Mouse (Mus musculus) olfactory bulb, adult 2 months (tissue): ENCODE data around the gene Sync.

Experiments
- CTCF ChIP-seq: fragments of 200-500 bp; IDR thresholded peaks from 2 replicates; pipeline ENCODE4 v1.5.1; 2012; ENCODE audit warnings: low read depth, mild to moderate bottlenecking, low read length, moderate library complexity; ENCODE audit not compliant: insufficient read depth
- POLR2A ChIP-seq: fragments of 200-500 bp; IDR thresholded peaks from 2 replicates; pipeline ENCODE4 v1.6.1; 2012; ENCODE audit warnings: mild to moderate bottlenecking, low read depth, low read length, moderate library complexity; ENCODE audit not compliant: insufficient read depth

GRCm38 (mm10) chr4:129304306-129304705 lies 16.9 kb downstream of the Sync start:
- no peak for TF ChIP-seq CTCF
- TF ChIP-seq POLR2A = no peak
